Mouse (Mus musculus): ENCODE data around the gene Zfp667.

DNA sequence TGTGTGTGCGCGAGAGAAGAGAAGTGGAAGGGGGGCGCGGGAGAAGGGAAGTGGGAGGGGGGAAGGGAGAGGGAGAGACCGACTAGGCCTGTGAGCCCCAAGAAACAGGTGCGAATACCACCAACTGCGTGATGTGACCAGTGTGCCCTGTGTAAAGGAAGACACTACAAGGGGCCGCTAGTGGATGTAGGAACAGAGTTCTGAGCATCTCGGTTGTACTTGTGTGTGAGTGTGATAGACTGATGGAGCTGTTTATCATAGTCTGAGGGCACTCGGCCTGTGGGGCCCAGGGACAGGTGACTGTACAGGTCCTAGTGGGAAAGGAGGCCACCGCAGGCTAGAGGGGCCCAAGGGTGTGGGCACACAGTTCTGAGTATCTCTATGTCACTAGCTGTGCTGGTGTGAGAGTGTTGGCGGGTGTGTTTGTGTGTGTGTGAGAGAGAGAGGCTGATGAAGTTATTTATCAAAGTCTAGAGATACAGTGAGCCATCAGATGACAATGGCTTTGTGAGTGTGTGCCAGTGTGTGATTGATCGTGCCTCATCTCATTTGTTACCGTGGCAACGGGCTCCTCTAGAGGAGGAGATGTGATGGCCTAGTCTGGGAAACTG, 647 bp downstream of the Zfp667 start:
- TF ChIP-seq GATA1 (IDR thresholded peaks at IDR 0.05; ENCODE audit: borderline replicate concordance, low read length) (no peak), CTCF (IDR thresholded peaks at IDR 0.05; ENCODE audit: low read depth, low read length) (no peak), GATA2 (IDR thresholded peaks at IDR 0.05; ENCODE audit: borderline replicate concordance, low read depth, low read length) (no peak), TAL1 (conservative IDR thresholded peaks at IDR 0.05; ENCODE audit: low read depth, low read length) (no peak)

All from G1E (cell line).